Mouse (Mus musculus): ENCODE measurements around the gene Timm23. TPM values are rescaled to one million over a fixed set of nuclear protein-coding genes. Genes with fewer than 3 reads are reported as not detected.

Gene Timm23
- total RNA-seq, 2 experiments from 2014 or later, result 173 to 190 TPM

DNA sequence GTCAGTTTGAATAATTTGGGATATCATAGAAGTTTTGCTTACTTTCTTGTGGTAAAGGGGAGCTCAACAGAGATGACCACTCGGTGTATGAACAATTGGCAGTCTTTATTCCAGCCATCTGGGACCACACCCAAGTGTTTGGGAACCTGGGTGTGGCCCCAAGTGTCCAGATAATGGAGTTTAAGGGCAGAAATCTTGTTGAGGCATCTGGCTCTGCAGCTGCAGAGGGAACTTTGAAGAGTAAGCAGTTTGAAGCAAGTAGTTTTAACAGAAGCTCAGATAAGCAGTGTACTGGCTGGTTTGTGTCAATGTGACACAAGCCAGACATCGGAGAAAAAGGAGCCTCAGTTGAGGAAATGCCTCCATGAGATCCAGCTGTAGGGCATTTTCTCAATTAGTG, 67.4 kb downstream of the Timm23 start:
- DNase-seq, result no peak

DNA sequence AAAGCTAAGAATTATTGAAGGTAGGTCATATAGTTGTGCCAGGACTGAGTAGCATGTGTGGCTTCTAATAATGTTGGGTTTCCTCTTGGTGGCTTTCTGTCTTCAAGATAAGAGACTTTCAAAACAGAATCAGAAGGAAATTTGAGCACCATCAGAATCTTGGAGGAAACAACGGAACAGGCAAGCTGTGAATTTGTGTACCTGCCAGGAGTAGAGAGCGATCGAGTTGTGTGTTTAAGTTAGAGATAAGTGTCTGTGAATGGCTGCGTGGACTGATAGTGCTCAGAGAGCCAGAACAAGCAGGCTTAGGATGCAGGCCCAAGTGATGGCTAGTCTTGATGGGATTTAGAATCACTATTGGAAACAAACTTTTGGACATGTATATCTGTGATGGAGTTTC, 69.9 kb downstream of the Timm23 start:
- no peak for DNase-seq

Other genes with a start within 250 kb of the Timm23 start
- gene Galnt15, start 172.9 kb downstream of the Timm23 start, total RNA-seq (2021), result 1 to 10 TPM; 3.2 to 6.9 TPM
- 10 to 100 TPM; 21.9 to 22.9 TPM for gene Oxnad1, start 116.5 kb downstream of the Timm23 start, total RNA-seq (2021)
- gene Dph3, start 116.2 kb downstream of the Timm23 start, total RNA-seq (2021), result 100 to 1,000 TPM; 107 to 108 TPM
- not detected for gene Msmb, start 59.9 kb downstream of the Timm23 start, total RNA-seq (2021)
- gene Ncoa4, start 42.0 kb downstream of the Timm23 start, total RNA-seq (2021), result 10 to 100 TPM; 59.2 to 65.4 TPM
- 10 to 100 TPM; 16.6 to 20.8 TPM for gene Parg, start 51 bp upstream of the Timm23 start, total RNA-seq (2021)
- gene Ogdhl, start 120.1 kb upstream of the Timm23 start, total RNA-seq (2021), result under 1 TPM; 0.51 to 0.87 TPM
- not detected for gene 1700024G13Rik, start 186.5 kb upstream of the Timm23 start, total RNA-seq (2021)